Mouse (Mus musculus): ENCODE results near the gene Tmub2.

The Tmub2 gene

DNA sequence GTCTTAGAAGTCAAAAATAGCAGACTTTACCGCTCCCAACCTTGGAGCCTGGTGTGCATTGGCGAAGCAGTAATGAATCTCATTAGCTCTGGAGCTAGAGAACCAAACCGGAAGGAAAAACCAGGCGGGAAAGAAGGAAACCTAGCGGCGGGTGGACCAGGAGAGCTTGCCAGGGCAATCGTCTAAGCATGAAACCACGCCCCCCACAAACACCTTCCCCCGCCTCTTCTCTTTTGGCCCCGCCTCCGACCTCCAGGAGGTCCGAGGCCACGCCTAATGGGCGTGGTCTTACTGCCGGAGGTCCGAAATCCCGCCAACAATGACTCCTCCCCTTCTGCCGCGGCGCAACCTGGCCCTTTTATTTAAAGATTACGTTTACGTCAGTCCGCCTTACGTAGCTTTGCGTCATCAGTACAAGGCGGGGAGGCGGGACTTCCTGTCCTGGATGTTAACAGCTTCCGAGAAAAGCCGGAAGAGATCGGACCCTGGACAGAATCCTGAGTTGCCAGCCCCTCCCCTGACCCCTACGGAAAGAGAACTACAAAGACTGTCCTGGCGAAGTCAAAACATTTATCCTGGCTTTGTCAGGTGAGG is at the start of gene Tmub2:
Tmub2 (plus strand) TSS at position 431 of the 594 bp plus-strand sequence.
- DNase-seq = peak; percentile 98

GRCm38 (mm10) chr11:102236022-102236421 is 48.7 kb upstream of the Tmub2 start:
- DNase-seq = no peak

GRCm38 (mm10) chr11:102240636-102241035 is 44.1 kb upstream of the Tmub2 start:
- no peak for DNase-seq

- DNase-seq = no peak
Observed at GRCm38 (mm10) chr11:102241246-102241645, 43.5 kb upstream of the Tmub2 start.

DNA sequence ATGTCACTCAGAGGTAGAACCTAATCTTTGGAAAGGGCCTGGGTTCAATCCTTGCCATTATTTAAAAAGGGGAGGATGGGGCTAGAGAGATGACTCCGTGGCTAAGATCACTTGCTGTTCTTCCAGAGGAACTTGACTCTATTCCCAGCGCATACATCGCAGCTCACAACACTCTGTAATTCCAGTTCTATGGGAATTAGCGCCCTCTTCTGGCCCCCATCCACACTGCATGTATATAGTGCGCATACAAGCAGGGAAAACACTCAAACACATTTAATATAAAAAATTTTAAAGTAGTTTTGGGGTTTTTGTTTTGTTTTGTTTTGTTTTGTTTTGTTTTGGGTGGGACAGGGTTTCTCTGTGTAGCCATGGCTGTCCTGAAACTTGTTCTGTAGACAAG is 42.9 kb upstream of the Tmub2 start:
- DNase-seq = no peak

- DNase-seq = no peak
Observed at GRCm38 (mm10) chr11:102244926-102245449, 39.7 kb upstream of the Tmub2 start.

DNA sequence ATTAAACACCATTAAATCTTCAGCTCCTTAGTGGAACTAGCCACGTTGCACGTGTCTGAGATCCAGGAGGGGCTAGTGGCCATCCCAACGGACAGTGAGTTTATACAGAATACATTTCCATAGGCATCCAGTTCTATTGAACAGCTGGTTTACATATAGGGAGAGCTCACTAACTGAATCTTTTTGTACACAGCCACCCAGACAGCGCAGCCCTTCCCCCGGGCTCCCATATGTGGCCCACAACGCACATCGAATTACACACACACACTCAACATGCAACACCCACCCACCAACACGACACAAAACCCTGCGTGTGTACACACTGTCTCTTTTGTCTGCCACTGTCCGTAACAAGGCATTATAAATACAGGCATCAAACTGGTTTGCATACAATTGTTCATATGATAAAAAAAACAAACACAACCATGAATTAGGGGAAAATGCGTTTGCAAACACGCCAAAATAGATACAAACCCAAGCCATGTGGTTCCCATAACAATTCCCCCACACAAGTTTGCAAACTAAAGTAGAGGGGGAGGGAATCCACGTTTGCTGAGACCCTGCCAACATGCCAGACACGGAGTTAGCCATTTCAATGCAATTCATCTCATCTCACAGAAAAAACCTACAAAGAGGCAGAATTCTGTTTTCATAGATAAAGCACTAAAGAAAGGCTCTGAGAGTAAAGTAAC is 39.0 kb upstream of the Tmub2 start:
- no peak for DNase-seq

DNA sequence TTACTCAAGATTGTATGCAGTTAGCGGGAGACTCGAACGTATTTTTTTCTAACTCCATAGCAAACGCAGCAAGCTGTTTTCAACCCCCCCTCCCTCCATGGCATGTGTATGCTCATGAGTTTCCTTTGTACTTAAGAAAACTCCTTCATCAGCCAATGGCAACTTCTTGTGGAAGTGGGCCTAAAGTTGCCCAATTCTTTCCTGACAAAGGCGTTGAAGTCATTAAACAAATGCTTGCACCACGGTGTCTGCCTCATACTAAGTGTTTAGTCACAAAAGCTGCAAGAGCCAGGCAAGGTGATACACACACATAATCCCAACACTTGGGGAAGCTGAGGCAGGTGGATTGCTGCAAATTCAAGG is 38.5 kb upstream of the Tmub2 start:
- no peak for DNase-seq

- DNase-seq = no peak
Observed at GRCm38 (mm10) chr11:102246871-102247270, 37.9 kb upstream of the Tmub2 start.

DNA sequence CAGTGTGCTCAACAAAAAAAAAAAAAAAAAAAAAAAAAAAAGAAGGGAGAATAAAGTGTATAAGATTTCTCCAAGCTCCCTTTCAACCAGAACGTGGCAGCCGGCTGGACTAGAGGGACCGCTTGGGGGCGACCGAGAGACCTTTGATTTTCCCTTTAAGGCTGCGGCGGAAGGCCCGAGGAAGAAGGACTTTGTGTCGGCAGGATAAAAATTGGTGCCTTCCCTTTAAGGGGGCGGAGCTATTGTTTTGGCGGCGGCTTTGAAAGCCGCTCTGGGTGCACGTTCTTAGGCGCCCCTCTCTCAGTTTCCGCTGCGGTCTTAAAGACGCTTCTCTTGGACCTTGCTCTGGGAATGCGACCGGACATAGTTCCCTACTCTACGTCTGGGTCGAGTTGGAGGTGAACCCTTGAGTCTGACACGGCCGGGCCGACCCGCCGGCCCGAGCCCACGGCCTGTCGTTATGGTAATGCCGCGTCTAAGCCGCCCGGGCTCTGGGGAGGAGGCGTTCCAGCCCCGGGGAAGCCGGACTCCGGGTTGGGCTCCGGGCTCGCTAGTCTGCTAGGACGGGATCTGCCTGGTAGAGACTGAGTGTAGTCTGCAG is 36.0 kb upstream of the Tmub2 start, which contains the start of gene BC030867:
BC030867 (plus strand) TSS at position 253 of the 601 bp plus-strand sequence.
- DNase-seq = peak; percentile 94

DNA sequence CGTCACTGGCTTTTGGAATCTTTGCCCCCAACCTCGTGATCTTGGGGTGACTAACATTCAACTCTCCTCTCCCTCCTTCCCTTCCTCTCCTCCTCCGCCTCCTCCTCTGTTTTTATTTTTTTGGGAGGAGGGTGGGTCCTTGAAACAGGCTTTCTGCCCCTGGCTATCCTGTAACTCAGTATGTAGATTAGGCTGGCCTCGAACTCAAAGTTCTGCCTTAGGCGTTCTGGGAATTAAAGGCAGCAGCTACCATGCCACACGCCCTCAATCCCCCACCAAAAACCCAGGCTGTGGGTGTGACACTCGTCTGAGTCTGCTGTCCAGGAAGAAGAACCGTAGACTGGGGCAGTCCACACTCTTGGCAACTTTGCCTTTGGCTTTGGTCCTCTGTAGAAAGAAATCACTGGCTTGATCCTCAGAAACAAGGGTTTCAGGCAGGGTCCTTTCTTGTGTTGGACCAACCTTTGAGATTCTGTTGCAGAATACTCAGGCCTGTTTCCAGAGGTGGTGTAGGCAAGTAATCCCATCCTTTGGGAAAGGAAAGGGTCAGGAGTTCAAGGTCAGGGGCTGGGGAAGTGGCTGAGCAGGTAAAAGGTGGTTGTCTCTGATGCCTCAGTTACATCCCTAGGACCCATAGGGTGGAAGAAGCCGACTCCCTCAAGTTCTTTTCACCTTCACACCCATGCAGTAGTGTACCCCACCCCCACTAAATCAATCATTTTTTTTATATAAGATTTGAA is 35.2 kb upstream of the Tmub2 start:
- no peak for DNase-seq

- DNase-seq = no peak
Observed at GRCm38 (mm10) chr11:102257514-102257913, 27.2 kb upstream of the Tmub2 start.

DNA sequence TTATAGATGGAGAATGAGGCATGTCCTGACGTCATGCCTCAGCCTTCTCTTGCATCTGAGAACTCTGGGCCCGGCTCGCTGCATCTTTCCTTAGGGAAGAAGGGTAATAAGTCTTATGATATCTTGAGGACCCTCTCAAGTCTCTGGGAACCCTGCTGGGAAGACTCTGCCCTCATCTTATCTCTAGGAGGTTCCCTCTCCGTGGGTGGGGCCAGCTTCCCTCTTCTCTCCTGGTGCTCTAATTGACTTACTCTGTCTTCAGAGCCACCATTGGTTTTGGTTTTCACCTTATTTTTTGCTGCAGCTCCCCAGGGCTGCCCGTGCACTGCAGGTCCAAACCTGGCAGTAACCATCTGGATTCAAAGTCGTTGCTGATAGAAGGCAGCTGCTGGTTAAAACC is 26.6 kb upstream of the Tmub2 start:
- DNase-seq = no peak

DNA sequence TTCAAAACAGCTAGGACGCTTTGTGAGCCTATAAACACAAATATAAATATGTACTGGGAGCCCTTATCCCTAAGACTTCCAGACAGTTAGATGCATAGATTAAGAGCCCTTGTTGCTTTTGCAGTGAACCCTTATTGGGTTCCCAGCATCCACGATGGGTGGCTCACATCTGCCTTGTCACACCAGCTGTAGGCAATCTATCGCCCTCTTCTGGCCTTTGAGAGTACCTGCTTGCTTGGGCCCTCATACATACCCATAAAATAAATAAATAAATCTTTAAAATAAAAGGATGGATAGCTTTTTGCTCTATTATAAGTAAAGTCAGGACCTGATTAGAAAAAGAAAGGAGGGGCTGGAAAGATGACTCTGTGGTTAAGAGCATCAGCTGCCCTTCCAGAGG is 26.2 kb upstream of the Tmub2 start:
- DNase-seq = no peak

DNA sequence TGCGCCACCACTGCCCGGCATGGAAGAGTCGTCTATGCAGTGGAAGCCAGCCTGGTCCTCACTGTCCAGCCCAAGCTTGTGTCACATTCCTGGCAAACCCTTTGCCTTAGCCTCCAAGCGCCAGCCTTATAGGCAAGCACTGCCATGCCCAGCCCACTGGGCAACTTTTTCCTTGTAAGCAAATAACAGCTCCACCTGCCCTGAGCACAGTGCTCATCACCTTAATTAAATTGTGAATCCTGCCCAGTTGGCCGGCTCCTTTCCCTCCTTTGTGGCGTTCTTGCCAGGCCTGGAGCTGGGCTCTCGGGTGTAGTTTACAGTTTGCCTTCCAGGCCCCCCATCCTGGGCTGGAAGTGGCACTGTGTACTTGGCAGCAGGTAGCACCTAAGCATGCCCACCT is 21.5 kb upstream of the Tmub2 start:
- peak; percentile 6 for DNase-seq

DNA sequence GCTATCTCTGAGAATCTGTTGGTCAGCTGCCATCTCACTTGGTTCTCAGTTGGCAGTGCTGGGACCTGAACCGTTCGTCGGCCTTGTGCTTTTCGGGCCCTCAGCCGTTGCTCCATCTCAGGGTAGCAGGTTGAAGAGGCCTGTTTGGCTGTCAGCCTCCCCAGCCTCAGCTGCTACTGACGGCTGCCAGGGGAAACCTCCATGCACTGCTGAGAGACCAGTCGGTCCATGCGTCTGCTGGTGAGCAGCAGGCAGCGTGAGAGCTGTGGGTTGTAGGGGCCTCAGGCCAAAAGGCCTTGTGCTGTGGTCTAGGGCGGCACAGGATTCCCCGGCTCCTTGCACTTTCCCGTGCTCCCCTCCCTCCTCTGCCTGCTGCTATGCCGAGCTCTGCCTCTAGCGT is 18.9 kb upstream of the Tmub2 start:
- DNase-seq = no peak

GRCm38 (mm10) chr11:102266631-102267355 is 17.9 kb upstream of the Tmub2 start:
- no peak for DNase-seq

GRCm38 (mm10) chr11:102267480-102267879 is 17.3 kb upstream of the Tmub2 start:
- DNase-seq = peak; percentile 73

- DNase-seq = no peak
Observed at GRCm38 (mm10) chr11:102268520-102269244, 16.0 kb upstream of the Tmub2 start, which contains the start of gene Asb16. Gene Asb16 (plus strand): TSS chr11:102268743.

DNA sequence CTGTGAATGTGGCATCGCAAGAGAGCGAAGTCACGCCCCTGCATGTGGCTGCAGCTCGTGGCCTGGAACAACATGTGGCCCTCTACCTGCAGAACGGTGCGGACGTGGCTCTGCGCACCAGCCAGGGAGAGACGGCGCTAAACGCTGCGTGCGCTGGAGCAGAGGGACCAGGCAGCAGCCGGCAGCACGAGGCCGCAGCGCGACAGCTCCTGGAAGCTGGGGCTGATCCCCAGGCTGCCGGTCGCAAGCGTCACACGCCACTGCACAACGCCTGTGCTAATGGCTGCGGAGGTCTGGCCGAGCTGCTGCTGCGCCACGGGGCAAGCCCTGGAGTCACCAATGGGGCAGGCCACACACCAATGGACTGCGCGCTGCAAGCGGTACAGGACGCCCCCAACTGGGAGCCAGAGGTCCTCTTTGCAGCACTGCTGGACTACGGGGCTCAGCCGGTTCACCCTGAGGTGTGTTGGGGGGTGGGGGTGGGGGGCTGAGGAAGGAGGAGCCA is 8.3 kb upstream of the Tmub2 start:
- peak; percentile 50 for DNase-seq

DNA sequence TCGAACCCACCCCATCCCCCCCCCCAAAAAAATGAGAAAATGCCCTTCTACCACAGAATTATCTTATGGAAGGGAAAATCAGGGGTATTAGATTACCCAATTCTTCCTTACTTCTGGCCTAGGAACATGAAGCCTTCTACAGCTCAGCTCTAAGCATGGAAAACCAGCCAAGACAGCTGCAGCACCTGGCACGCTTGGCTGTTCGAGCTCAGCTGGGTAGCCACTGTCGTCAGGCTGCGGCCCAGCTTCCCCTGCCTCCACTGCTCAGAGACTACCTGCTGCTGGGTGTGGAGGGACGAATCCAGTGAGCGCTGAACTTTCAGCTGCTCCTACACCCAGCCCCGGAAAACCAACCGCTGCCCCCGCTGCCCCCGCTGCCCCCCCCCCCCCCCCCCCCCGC is 7.0 kb upstream of the Tmub2 start:
- DNase-seq = no peak

DNA sequence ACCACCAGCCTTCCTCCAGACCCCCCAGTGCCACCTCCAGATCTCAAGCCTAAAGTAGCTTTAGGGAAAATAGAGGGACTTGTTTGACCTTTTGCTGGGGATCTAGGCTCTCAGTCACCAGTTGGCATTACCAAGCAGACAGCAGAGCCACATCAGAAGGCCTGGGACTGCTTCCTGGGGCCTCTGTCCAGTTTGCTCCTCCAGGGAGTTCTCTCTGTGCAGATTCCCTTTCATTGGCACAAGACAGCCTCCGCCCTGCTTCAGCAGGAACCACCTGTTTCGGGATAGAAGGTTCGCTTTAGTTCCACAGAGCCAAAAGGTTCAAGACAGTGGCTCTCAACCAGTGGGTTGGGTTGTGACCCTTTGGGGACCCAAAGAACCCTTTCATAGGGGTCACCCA is 5.1 kb upstream of the Tmub2 start:
- no peak for DNase-seq
